In the genomic region with DNA sequence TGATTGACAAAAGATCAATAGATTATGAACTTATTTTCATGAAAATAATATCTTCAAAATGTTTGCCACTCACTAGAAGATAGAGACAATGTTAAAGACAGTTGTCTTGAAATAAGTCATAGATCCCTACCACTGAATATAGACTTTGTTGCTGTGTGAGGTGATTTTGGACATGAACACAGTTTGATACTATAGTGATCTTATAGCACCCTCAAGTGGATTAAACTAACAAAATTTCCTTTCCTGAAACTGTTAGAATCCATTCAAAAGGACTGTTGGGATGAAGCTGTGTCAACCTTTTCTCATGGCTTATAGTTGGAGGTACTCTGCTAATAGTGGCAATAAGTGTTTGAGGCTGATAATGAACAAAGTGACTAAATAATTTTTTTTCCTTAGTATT, we compare ENCODE assay signal across 10 mouse cellular contexts. TPM values are rescaled to one million over a fixed set of nuclear protein-coding genes. Genes with fewer than 3 reads are reported as not detected.
DNase-seq lines count a peak whose midpoint lies in the region; ATAC-seq and TF ChIP-seq lines count a peak whose summit lies in the region.
"Had no signal": no experiment of that assay in that cellular context is flagged by ENCODE, and none has a peak within 500 bp of the region (broad histone marks: within the 10 kb centered on the region; RNA-seq: fewer than 3 reads in every experiment).

No protein-coding gene starts in this region.

- no peaks in the 10 kb centered on the region for H3K4me1 ChIP-seq in forebrain, embryonic 15.5 days
- no peaks in the 10 kb centered on the region for H3K4me1 ChIP-seq in forebrain, embryonic 10.5 days
- H3K4me1 ChIP-seq in liver, adult 2 months (ENCODE audit: control insufficient read depth, insufficient read depth, low read length), result no peaks in the 10 kb centered on the region
- no peaks in the 10 kb centered on the region for H3K4me1 ChIP-seq in neural tube, embryonic 14.5 days (ENCODE audit: control insufficient read depth, insufficient read depth, low read length)
- H3K4me1 ChIP-seq: lung, embryonic 15.5 days; stomach, embryonic 15.5 days had no signal

- no peaks in the 10 kb centered on the region for H3K36me3 ChIP-seq in forebrain, embryonic 15.5 days
- no peaks in the 10 kb centered on the region for H3K36me3 ChIP-seq in forebrain, embryonic 10.5 days (replicated peaks)
- H3K36me3 ChIP-seq in liver, adult 2 months (ENCODE audit: control insufficient read depth, insufficient read depth, low read length), result no peaks in the 10 kb centered on the region
- H3K36me3 ChIP-seq in neural tube, embryonic 14.5 days (ENCODE audit: control insufficient read depth, insufficient read depth, low read length), result no peaks in the 10 kb centered on the region
- H3K36me3 ChIP-seq: lung, embryonic 15.5 days; stomach, embryonic 15.5 days had no signal

- H3K27ac ChIP-seq in forebrain, embryonic 15.5 days (replicated peaks), result no peak overlapping the region
- no peak overlapping the region for H3K27ac ChIP-seq in forebrain, embryonic 10.5 days
- no peak overlapping the region for H3K27ac ChIP-seq in liver, adult 2 months (replicated peaks; ENCODE audit: insufficient read depth, low read depth, low read length)
- no peak overlapping the region for H3K27ac ChIP-seq in neural tube, embryonic 14.5 days (ENCODE audit: low read depth, low read length)
- H3K27ac ChIP-seq: lung, embryonic 15.5 days; stomach, embryonic 15.5 days had no signal

- H3K9me3 ChIP-seq in forebrain, embryonic 15.5 days, result no peaks in the 10 kb centered on the region
- no peaks in the 10 kb centered on the region for H3K9me3 ChIP-seq in forebrain, embryonic 10.5 days
- H3K9me3 ChIP-seq in neural tube, embryonic 14.5 days (ENCODE audit: control insufficient read depth, low read length), result no peaks in the 10 kb centered on the region
- H3K9me3 ChIP-seq: lung, embryonic 15.5 days; stomach, embryonic 15.5 days had no signal

- 0 out of 2 replicates have a peak, but pooled peaks have one; percentile 22 for TF ChIP-seq CTCF in liver, adult 2 months (IDR thresholded peaks at IDR 0.05; ENCODE audit: low read depth, low read length)

- no peaks in the 10 kb centered on the region for H3K27me3 ChIP-seq in forebrain, embryonic 15.5 days
- H3K27me3 ChIP-seq in forebrain, embryonic 10.5 days (ENCODE audit: poor library complexity, severe bottlenecking), result no peaks in the 10 kb centered on the region
- no peaks in the 10 kb centered on the region for H3K27me3 ChIP-seq in liver, adult 2 months (ENCODE audit: control insufficient read depth, insufficient read depth, low read length)
- H3K27me3 ChIP-seq in neural tube, embryonic 14.5 days (ENCODE audit: control insufficient read depth, insufficient read depth, low read length), result no peaks in the 10 kb centered on the region
- H3K27me3 ChIP-seq: lung, embryonic 15.5 days; stomach, embryonic 15.5 days had no signal

- no peak overlapping the region for H3K4me2 ChIP-seq in forebrain, embryonic 15.5 days (replicated peaks)
- H3K4me2 ChIP-seq in neural tube, embryonic 14.5 days (ENCODE audit: low read depth, low read length), result no peak overlapping the region
- H3K4me2 ChIP-seq: lung, embryonic 15.5 days; stomach, embryonic 15.5 days had no signal

- DNase-seq in forebrain, embryonic 10.5 days (ENCODE audit: extremely low spot score, low spot score), result no peak
- peak; percentile 24 for DNase-seq in liver, adult 2 months (ENCODE audit: extremely low read depth, low read depth, low spot score)
- DNase-seq in liver, result no peak
- peak; percentile 30 for DNase-seq in NIH3T3 (ENCODE audit: low read depth)
- DNase-seq in urinary bladder, postnatal 14 days (ENCODE audit: low spot score), result no peak

- no peak overlapping the region for H3K4me3 ChIP-seq in forebrain, embryonic 15.5 days
- H3K4me3 ChIP-seq in forebrain, embryonic 10.5 days, result no peak overlapping the region
- no peak overlapping the region for H3K4me3 ChIP-seq in liver, adult 2 months (ENCODE audit: insufficient read depth, low read depth, low read length)
- H3K4me3 ChIP-seq in neural tube, embryonic 14.5 days (ENCODE audit: low read depth, low read length), result no peak overlapping the region
- H3K4me3 ChIP-seq: lung, embryonic 15.5 days; stomach, embryonic 15.5 days had no signal

- H3K79me2 ChIP-seq in liver, adult 2 months (ENCODE audit: control insufficient read depth, insufficient read depth, low read length), result no peaks in the 10 kb centered on the region

- ATAC-seq in forebrain, embryonic 15.5 days (replicated peaks), result peak; percentile 51
- peak; percentile 44; the same call in 1 of the 2 replicates for ATAC-seq in neural tube, embryonic 14.5 days (ENCODE audit: low read depth)
- no peak for ATAC-seq in activated CD4-positive, CD25-positive, alpha-beta regulatory T cell, adult 4 months

- no peak for TF ChIP-seq POLR2A in liver, adult 2 months (IDR thresholded peaks at IDR 0.05; ENCODE audit: extremely low read depth, insufficient read depth, low read length)

- H3K9ac ChIP-seq in forebrain, embryonic 15.5 days (replicated peaks), result no peak overlapping the region
- no peak overlapping the region for H3K9ac ChIP-seq in liver, adult 2 months (ENCODE audit: low read depth, low read length)
- H3K9ac ChIP-seq in neural tube, embryonic 14.5 days (replicated peaks; ENCODE audit: low read depth, low read length), result no peak overlapping the region
- H3K9ac ChIP-seq: lung, embryonic 15.5 days; stomach, embryonic 15.5 days had no signal

RNA-seq across cellular contexts. Expression of a gene that starts 8.7 kb away (rescaled TPM):
- 73.3 and 79.6 TPM in 2 replicates for polyA plus RNA-seq in forebrain, embryonic 15.5 days (2015; fragmentation: Nextera tagmentation; extraction: Ambion mirVana)
- polyA plus RNA-seq in forebrain, embryonic 10.5 days (2016; fragmentation: Nextera tagmentation; extraction: Ambion mirVana), result 52.4 and 53.7 TPM in 2 replicates
- total RNA-seq in liver, adult 2 months (2014; rRNA removed), result 17.4 and 19.2 TPM in 2 replicates
- polyA plus RNA-seq in liver, adult 2 months (2012; rRNA removed), result 6.7 and 8.7 TPM in 2 replicates
- polyA plus RNA-seq in neural tube, embryonic 14.5 days (2014; fragmentation: Nextera tagmentation; extraction: Ambion mirVana), result 77.1 and 95.7 TPM in 2 replicates
- 10 to 100 TPM; 14.8 to 22.9 TPM for polyA plus RNA-seq in activated CD4-positive, CD25-positive, alpha-beta regulatory T cell, adult 4 months (2017; shearing (Covaris generic))

RNA-seq across cellular contexts. Expression of a gene that starts 53.1 kb away (rescaled TPM):
- 11.4 and 15.1 TPM in 2 replicates for polyA plus RNA-seq in forebrain, embryonic 15.5 days (2015; fragmentation: Nextera tagmentation; extraction: Ambion mirVana)
- polyA plus RNA-seq in forebrain, embryonic 10.5 days (2016; fragmentation: Nextera tagmentation; extraction: Ambion mirVana), result 4.5 and 6.2 TPM in 2 replicates
- 0.07 and 0.18 TPM in 2 replicates for total RNA-seq in liver, adult 2 months (2014; rRNA removed)
- polyA plus RNA-seq in liver, adult 2 months (2012; rRNA removed), result 0.16 TPM in 1 of 2 replicates, not detected in the other
- polyA plus RNA-seq in neural tube, embryonic 14.5 days (2014; fragmentation: Nextera tagmentation; extraction: Ambion mirVana), result 12.7 and 18.5 TPM in 2 replicates
- under 1 TPM in 1 of 2 experiments, not detected in 1; 0.82 TPM for polyA plus RNA-seq in activated CD4-positive, CD25-positive, alpha-beta regulatory T cell, adult 4 months (2017; shearing (Covaris generic))

Comparison
In these comparisons a context has a peak if more than half of its experiments do, and no peak if none do; other contexts are left out.
1. DNase-seq: peak in liver, adult 2 months (single experiment) and NIH3T3 (single experiment); none in forebrain, embryonic 10.5 days (single experiment), liver (single experiment) and urinary bladder, postnatal 14 days (single experiment).